Mouse (Mus musculus) heart, postnatal 10 days (tissue): Measurements from ENCODE around the gene Mrpl40. TPM values are rescaled to one million over a fixed set of nuclear protein-coding genes. Genes with fewer than 3 reads are reported as not detected.

Experiments used
- DNase-seq, 2 experiments: peaks; one replicate each; pipeline ENCODE4 v3.0.0; 2021
- intact Hi-C: fragments of 180-260 bp; cut with DNase I; formaldehyde crosslinking; loops from one replicate; pipeline ENCODE4 v1.15.1; 2025
- total RNA-seq, 2 experiments: library from RNA; stranded (reverse); gene quantifications; 2 replicates each; pipeline ENCODE4 v1.2.3; 2021

Mrpl40 gene
- total RNA-seq, 2 experiments from 2014 or later: 57.0 to 60.1 TPM

DNA sequence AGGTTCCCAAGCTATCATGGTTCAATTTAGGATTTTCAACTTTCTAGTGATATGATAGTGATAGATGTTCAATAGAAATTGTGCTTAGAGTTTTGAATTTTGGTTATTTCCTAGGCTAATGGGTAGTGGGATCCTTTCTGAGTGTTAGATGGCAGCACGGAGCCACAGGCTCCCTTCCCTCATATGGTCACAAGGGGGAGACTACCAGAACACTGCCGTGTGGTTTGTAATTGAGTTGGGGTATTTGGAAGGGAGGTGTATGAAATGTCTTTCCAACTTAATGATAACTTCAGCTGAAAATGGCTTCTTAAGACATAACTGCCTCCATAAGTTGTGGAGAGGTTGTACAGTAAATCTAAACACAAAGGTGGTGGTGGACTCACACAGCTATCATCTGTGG lies 43.2 kb downstream of the Mrpl40 start:
- DNase-seq: no peak
- intact Hi-C loops: no loop called here

DNA sequence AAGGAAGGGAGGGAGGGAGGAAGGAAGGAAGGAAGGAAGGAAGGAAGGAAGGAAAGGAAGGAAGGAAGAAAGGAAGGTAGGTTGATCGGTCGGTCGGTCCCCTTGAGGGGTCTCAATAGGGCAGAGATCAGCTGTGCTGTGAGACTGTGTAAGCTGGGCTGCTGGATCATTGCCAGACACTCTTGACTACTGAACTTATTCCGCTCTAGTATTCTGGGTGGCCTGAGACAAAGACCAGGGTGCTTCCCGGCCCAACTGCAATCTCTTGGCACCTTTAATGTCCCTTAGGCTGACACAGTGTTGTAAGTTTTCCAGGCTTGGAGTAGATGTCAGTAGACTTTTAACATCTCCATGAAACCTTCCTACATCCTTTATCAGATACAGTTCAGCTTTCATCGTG lies 47.6 kb downstream of the Mrpl40 start:
- intact Hi-C loops: no loop called here
- no peak for DNase-seq

DNA sequence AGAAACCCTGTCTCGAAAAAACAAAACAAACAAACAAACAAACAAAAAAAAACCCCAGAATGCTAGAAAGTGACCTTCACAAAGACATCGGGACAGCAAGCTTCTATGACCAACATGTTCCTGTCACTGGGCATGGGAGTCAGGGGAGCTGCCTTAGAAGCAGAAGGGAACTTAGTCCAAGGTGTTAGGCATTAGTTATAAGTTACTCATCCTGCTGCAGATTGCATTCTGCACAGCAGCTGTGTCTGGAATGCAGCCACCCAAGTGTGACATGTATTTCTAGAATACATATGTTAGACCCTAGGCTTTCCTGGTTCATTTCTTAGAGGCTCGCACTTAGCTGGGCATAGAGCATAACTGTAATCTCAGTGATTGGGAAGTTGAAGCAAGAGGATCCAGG lies 48.0 kb downstream of the Mrpl40 start:
- intact Hi-C loops: no loop called here
- DNase-seq: no peak

DNA sequence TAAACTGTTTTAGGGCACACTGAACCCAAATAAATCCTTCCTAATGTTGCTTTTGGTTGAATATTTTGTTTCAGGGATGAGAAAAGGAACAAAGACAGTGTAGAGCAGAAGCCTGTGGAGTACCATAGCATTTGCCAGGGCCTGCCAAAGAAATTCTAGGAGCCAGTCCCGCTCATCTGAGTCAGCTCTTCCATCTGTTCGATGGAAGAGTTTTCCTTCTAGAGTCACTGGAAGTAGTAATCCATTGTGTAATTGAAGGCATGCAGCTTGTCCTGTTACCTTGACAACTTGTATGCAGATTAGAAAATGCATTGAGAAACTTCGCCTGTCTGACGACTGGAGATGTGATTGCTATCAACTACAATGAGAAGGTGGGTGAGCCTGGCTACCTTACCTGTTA lies 53.7 kb downstream of the Mrpl40 start:
- intact Hi-C loops: no loop called here
- no peak for DNase-seq

DNA sequence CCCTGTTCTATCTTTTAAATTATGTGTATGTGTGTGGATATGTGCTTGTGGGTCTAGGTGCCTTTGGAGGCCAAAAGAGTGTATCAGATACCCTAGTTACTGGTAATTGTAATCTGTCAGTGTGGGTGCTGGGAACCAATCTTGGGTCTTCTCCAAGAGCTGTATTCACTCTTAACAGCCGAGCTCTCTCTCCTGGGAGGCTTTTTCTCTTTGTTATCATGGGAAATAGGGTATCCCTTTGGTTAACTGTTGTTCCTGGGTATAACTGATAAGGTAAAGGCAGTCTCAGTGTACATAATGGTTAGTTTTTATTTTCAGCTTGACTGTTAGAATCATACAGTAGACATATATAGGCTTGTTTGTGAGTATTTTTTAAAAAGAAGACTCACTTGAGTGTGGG lies 54.3 kb downstream of the Mrpl40 start:
- intact Hi-C loops: no loop called here
- DNase-seq: no peak

Other genes with a start within 250 kb of the Mrpl40 start
- 10 to 100 TPM; 11.3 to 11.6 TPM for gene Sept5, start 246.9 kb downstream of the Mrpl40 start, total RNA-seq
- gene Cldn5, start 100.0 kb downstream of the Mrpl40 start, total RNA-seq: 10 to 100 TPM; 79.8 to 90.1 TPM
- gene Ufd1, start 65.1 kb downstream of the Mrpl40 start, total RNA-seq: 10 to 100 TPM; 65.5 to 69.2 TPM
- gene Cdc45, start 64.9 kb downstream of the Mrpl40 start, total RNA-seq: 1 to 10 TPM; 8.6 to 9.9 TPM
- gene 2510002D24Rik, start 40.3 kb downstream of the Mrpl40 start, total RNA-seq: 10 to 100 TPM; 20.3 to 20.8 TPM
- 1 to 10 TPM; 1.2 to 1.5 TPM for gene Gm28539, start 40.3 kb downstream of the Mrpl40 start, total RNA-seq
- gene Hira, start 175 bp upstream of the Mrpl40 start, total RNA-seq: 10 to 100 TPM; 34.3 to 35.7 TPM